Mouse (Mus musculus): Measurements from ENCODE around the gene Epas1. TPM values are rescaled to one million over a fixed set of nuclear protein-coding genes. Genes with fewer than 3 reads are reported as not detected.

Epas1 gene
- total RNA-seq, 2 experiments from 2014 or later: 91.3 to 110 TPM

DNA sequence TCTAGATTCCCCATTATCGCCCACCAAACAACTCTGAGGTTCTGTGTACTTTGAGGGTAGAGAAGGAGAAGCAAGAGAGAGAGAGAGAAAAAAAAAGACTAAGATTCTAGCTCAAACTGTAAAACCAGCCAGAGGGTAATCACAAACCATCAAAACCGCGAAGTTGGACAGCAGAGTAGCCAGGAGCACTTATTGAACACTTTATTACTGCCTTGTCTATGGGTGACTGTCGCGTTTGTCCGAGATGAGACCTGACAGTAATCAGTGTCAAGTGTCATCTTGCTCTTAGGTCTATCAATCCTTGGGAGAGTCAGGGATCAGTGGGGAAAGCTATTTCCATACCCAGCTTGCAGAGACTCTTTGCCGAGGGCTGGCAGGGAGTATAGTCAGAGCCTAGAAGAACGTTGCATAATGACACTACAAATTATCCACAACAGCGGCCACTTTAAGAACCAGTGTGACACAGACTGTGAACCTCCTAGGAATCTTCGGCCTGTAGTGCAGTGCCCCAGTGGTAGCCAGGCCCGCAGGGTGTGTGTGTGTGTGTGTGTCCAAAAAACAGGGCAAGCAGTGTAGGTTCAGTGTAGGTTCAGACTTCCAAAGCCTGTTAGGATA is 2.2 kb downstream of the Epas1 start:
- DNase-seq: no peak

GRCm38 (mm10) chr17:86757621-86758020 is 4.1 kb downstream of the Epas1 start:
- DNase-seq: no peak

DNA sequence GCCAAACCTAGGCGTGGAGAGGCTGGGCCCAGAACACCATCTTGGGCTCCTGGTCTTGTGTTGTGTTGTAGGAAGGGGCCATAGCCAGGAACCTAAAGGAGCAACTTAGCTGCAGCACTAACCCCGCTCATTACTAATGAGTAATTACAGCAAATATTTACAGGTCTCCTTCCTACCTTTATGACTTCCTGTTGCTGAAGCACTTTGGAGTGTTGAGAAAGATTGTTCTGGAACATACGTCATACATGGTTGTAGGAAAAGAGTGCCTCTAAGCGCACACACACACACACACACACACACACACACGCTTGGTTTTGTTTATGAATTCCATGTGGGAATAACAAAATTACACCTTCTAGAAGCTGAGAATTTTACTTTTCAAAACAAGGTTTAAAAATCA is 8.4 kb downstream of the Epas1 start:
- DNase-seq: no peak

- peak; percentile 60 for DNase-seq
Measured at GRCm38 (mm10) chr17:86762479-86763242, 9.2 kb downstream of the Epas1 start.

DNA sequence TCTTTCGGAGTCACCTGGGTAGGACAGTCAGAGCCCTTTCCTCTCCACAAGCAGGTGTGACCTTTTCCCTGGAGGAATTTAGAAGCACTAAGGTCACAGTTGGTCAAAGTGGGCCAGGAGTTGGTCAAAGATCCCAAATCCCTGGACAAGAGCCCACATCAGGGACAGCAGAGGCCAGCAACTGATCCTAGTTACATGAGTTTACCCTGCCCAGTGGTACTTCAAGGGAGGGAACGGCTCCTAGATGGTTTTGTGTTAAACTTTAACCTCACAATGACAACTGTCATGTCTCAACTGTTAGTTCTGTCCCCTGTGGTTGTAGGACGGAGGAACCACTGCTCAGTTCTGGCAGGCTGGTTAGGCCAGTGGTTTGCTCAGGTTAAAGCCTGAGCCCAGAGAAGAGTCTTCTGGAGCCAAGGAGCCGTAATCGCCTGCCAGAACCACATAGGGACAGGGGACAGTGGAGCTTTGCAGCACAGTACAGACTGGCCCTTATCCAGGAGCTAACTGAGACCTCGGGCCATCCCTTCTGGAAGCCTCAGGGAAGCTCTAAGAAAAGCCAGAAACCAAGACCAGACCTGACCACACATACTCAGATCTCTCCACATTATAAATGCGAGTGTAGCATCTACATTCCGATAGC is 12.4 kb downstream of the Epas1 start:
- DNase-seq: peak; percentile 48

GRCm38 (mm10) chr17:86766412-86766811 is 12.9 kb downstream of the Epas1 start:
- DNase-seq: no peak

DNA sequence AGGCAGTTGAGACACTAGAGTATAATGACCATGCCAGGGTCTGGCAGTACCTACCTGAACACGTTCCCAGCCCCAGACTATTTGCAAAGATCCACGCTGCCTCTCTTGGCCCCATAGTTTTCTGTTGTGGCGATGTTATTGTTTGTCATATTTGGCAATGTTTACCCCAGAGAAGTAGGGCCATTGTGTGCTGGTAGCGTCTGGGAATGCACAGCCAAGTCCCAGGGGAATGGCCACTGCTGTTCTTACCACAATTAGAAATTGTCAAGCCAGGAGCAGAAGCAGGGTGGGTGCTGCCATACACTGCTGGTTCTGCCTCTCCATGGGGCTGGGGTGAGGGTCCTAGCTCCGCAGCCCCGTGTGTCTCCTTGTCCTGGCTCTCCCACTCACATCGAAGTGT is 15.1 kb downstream of the Epas1 start:
- no peak for DNase-seq

- peak; percentile 81 for DNase-seq
Measured at GRCm38 (mm10) chr17:86769330-86770211, 16.1 kb downstream of the Epas1 start.

DNA sequence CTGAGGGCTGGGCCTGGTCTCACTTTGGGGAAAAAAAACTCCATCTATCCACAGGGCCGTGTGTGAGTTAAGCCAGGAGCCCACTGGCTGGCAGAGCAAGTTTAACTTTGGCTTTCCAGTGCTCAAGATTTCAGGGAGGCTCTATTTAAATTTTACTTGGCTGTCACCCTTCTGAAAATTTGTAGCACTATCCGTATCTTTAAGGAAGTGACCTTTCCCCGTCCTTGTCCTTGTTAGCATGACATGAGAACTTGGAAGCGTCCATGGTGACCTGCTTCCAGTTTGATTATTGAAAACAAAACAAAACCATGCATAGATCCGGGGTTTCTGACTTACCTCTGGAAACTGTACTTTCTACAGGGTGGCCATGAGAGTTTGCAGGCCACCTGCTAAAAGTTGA is 17.3 kb downstream of the Epas1 start:
- DNase-seq: no peak

DNA sequence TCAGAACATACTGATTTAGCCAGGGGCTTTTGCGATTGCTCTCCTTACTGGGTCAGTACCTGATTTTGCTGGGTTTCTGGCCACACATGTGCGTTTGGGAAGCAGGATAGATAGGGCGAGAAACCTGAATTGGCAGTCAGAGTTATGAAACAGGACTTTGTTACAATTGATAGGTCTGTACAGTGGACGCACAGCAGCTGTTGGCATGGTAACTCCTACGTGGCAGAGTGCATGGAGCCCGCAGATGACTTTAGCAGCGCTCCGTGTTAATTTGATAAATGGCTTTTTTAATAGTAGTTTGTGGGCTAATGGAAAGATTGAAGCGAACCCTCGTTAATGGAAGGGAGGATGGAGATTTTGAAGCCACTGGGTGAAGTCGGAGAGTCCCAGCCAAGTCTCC is 18.5 kb downstream of the Epas1 start:
- DNase-seq: no peak

DNA sequence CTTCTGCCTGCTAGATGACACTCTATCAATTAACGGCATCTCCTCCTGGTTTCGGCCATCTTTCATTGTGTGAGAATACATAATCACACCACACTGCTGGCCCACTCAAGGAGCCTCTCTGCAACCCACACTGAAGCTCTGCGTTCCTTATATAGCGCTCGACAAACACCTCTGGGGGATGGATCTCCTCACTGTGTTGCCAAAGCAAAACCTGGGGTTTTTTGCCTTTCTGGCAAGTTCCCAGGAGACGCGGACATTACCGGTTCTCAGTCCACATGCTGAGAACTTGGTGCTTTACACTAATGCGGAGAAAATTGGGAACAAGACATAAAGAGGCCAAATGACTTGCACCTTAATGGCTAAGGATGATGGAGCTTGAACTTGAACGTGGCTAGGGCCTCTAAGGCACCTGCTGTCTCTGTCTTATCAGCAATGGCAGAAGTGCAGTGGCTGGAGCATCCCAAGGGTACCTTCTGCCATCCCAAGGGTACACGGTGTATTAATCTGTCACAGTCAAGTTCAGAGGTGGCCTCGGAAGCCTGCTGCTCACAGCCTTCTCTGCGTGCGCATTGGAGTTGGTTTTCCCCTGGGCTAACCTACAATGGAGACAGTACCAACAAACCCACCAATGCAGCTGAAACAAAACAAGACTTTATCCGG is 19.6 kb downstream of the Epas1 start:
- no peak for DNase-seq

GRCm38 (mm10) chr17:86776538-86776937 is 23.0 kb downstream of the Epas1 start:
- no peak for DNase-seq

- DNase-seq: no peak
Measured at GRCm38 (mm10) chr17:86778147-86778546, 24.6 kb downstream of the Epas1 start.

- no peak for DNase-seq
Measured at GRCm38 (mm10) chr17:86779191-86780130, 26.0 kb downstream of the Epas1 start.

DNA sequence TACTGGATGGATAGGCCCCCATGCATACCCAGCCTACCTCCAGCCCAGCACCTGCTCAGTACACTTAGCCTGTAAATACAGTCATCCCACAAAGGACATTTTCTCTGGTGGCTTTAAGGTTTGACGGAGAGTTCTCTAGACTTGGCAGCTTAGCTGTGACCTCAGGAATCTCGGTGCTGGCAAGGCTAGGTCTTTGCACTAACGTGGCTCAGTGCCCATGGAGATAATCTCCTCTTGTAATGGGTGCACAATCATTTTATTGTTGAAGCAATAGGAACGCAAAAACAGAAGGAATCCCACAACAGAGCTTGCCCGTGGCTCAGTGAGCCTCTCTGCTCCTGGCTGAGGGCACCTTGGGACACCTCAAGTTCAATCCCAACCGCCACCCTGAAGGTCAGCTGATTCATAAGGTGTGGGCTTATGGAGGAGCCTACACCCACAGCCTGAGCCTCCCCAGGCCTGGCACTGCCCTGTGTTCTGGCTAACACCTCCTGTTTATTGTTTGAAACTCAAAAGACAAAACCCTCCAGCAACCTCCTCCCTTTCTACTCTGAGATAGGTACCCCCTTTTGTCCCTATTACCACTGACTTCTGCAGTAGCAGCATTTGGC is 27.3 kb downstream of the Epas1 start:
- DNase-seq: no peak

DNA sequence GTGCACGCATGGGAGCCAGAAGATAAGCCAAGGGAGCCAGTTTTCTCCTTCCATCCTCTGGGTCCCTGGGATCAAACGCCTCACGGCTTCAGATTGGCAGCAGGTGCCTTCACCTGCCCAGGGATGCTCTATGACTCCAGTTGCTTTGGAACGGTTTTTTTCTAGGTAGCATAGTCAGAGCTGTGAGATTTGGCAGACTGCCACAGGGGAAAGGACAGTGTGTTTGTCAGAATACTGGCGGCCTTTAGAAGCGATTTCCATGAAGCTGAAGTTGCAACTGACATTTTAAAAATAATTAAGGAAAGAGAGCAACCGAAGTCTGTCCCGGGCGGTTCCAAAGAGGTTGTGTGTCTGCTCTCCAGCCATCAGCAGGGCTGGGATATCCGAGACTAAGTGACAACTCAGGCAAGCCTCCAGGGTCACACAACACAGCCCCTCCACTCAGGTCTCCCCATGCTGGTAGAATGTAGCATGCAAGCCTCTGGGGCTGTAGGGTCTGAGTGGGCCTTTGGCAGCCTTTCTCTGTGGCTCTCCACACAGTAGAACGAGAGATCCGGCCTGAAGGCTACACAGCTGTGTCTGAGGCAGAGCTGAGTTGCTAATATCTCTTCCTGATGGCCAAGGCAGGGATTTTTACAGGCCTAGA is 28.4 kb downstream of the Epas1 start:
- peak; percentile 33 for DNase-seq

DNA sequence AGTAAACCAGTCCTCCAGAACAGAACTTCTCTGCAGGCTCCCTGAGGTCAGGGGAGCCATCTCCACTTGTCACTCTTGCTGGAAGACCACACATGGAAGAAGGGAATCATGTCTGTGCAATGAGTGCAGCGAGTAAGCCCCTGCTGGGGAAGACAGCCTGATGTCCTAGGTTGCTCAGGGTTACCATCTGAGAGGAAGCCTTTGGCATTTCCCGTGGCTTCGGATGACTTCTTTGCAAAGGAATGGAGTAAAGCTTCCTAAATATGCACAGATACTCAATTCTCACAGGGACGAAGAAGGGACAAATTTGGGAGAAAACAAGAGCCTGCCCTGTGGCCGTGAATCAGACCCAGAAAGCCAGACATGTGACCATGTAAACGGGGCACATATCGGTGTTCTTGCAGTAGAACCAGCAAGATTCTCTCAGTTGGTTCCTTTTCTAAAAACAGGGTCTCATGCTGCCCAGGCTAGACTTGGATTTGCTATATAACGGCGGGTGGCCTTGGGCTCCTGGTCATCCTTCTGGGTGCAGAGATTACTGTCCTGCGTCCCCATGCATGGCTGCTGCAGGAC is 31.0 kb downstream of the Epas1 start:
- DNase-seq: no peak

DNA sequence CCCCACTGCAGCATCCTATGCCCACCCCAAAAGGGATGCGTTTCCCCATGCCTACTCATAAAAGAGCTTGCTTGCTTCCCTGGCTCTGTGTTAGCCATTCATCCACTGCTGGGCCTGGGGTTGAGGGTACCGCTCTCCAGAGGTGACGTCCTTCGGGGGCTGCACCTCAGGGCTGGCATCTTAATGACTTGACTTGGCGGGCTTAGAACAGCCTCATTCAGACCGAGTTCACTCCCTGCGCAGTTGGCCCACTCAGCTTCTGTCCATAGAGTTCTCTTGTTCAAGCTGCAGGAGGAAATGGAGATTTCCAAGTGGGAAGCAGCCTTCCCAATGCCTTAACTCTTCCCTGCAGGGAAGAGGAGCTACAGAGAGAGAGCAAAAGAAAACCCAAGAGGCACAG is 32.1 kb downstream of the Epas1 start:
- DNase-seq: no peak

GRCm38 (mm10) chr17:86786496-86786895 is 33.0 kb downstream of the Epas1 start:
- DNase-seq: no peak
